Mouse (Mus musculus): ENCODE measurements around the gene Pdcd4. TPM values are rescaled to one million over a fixed set of nuclear protein-coding genes. Genes with fewer than 3 reads are reported as not detected.

Pdcd4 gene
- polyA plus RNA-seq, 1 experiment from 2014 or later: 85.6 TPM

GRCm38 (mm10) chr19:53877779-53878178 lies 14.3 kb upstream of the Pdcd4 start:
- H3K4me3 ChIP-seq (replicated peaks): no peak overlapping the region
- ATAC-seq: no peak
- WGBS: 68% methylated on average over 1 of the region's 1 CpGs
- H3K4me1 ChIP-seq (replicated peaks): peaks cover 20% of the 10 kb centered on the region
- H3K36me3 ChIP-seq: no peaks in the 10 kb centered on the region
- peaks cover 12% of the 10 kb centered on the region; the same call in 1 of the 2 replicates for H3K27me3 ChIP-seq
- H3K4me2 ChIP-seq (replicated peaks): no peak overlapping the region
- no peak overlapping the region for H3K27ac ChIP-seq
- H3K9ac ChIP-seq (replicated peaks): no peak overlapping the region
- no peaks in the 10 kb centered on the region for H3K9me3 ChIP-seq

GRCm38 (mm10) chr19:53880460-53880859 lies 11.6 kb upstream of the Pdcd4 start:
- 68% methylated on average over 1 of the region's 1 CpGs for WGBS
- Histone ChIP-seq H3K9ac (replicated peaks) (no peak overlapping the region), H3K27me3 (peaks cover 4% of the 10 kb centered on the region; the same call in 1 of the 2 replicates), H3K9me3 (no peaks in the 10 kb centered on the region), H3K27ac (no peak overlapping the region), H3K4me1 (replicated peaks) (peaks cover 12% of the 10 kb centered on the region), H3K4me2 (replicated peaks) (no peak overlapping the region), H3K4me3 (replicated peaks) (no peak overlapping the region), H3K36me3 (no peaks in the 10 kb centered on the region)
- ATAC-seq: no peak

- no peaks in the 10 kb centered on the region for H3K36me3 ChIP-seq
- H3K4me2 ChIP-seq (replicated peaks): no peak overlapping the region
- H3K9ac ChIP-seq (replicated peaks): no peak overlapping the region
- ATAC-seq: no peak
- 69% methylated on average over 5 of the region's 5 CpGs for WGBS
- no peak overlapping the region for H3K4me3 ChIP-seq (replicated peaks)
- peaks cover 4% of the 10 kb centered on the region; the same call in 1 of the 2 replicates for H3K27me3 ChIP-seq
- H3K9me3 ChIP-seq: no peaks in the 10 kb centered on the region
- H3K27ac ChIP-seq: 0 out of 2 replicates have a peak overlapping the region, but pooled peaks have one; percentile 26
- peaks cover 10% of the 10 kb centered on the region for H3K4me1 ChIP-seq (replicated peaks)
Observed at GRCm38 (mm10) chr19:53881786-53882185, 10.2 kb upstream of the Pdcd4 start.

GRCm38 (mm10) chr19:53885450-53885849 lies 6.6 kb upstream of the Pdcd4 start:
- Histone ChIP-seq H3K9ac (replicated peaks) (no peak overlapping the region), H3K9me3 (no peaks in the 10 kb centered on the region), H3K4me3 (replicated peaks) (no peak overlapping the region), H3K36me3 (no peaks in the 10 kb centered on the region), H3K4me2 (replicated peaks) (no peak overlapping the region), H3K4me1 (replicated peaks) (peaks cover 10% of the 10 kb centered on the region), H3K27ac (no peak overlapping the region), H3K27me3 (no peaks in the 10 kb centered on the region; the same call in 1 of the 2 replicates)
- ATAC-seq: 0 out of 2 replicates have a peak, but pooled peaks have one; percentile 20
- 4% methylated on average over 10 of the region's 10 CpGs for WGBS

GRCm38 (mm10) chr19:53886576-53887370 lies 5.3 kb upstream of the Pdcd4 start:
- 92% methylated on average over 10 of the region's 10 CpGs for WGBS
- Histone ChIP-seq H3K27me3 (no peaks in the 10 kb centered on the region; the same call in 1 of the 2 replicates), H3K36me3 (no peaks in the 10 kb centered on the region), H3K27ac (no peak overlapping the region), H3K4me3 (replicated peaks) (no peak overlapping the region), H3K9ac (replicated peaks) (no peak overlapping the region), H3K4me1 (replicated peaks) (peaks cover 14% of the 10 kb centered on the region), H3K4me2 (replicated peaks) (no peak overlapping the region), H3K9me3 (no peaks in the 10 kb centered on the region)
- ATAC-seq: no peak

- no peak overlapping the region for H3K9ac ChIP-seq (replicated peaks)
- H3K4me3 ChIP-seq (replicated peaks): no peak overlapping the region
- H3K9me3 ChIP-seq: no peaks in the 10 kb centered on the region
- no peak overlapping the region for H3K27ac ChIP-seq
- peaks cover 9% of the 10 kb centered on the region for H3K4me1 ChIP-seq (replicated peaks)
- H3K36me3 ChIP-seq: no peaks in the 10 kb centered on the region
- no peaks in the 10 kb centered on the region; the same call in 1 of the 2 replicates for H3K27me3 ChIP-seq
- no peak overlapping the region for H3K4me2 ChIP-seq (replicated peaks)
- 90% methylated on average over 3 of the region's 3 CpGs for WGBS
- no peak for ATAC-seq
Observed at GRCm38 (mm10) chr19:53887822-53888221, 4.2 kb upstream of the Pdcd4 start.

- Histone ChIP-seq H3K27me3 (no peaks in the 10 kb centered on the region; the same call in 1 of the 2 replicates), H3K4me3 (replicated peaks) (no peak overlapping the region), H3K4me2 (replicated peaks) (no peak overlapping the region), H3K27ac (no peak overlapping the region), H3K4me1 (replicated peaks) (peaks cover 9% of the 10 kb centered on the region), H3K9me3 (no peaks in the 10 kb centered on the region), H3K36me3 (no peaks in the 10 kb centered on the region), H3K9ac (replicated peaks) (no peak overlapping the region)
- WGBS: 87% methylated on average over 9 of the region's 9 CpGs
- ATAC-seq: no peak
Observed at GRCm38 (mm10) chr19:53888331-53888730, 3.7 kb upstream of the Pdcd4 start.

GRCm38 (mm10) chr19:53889555-53889954 lies 2.5 kb upstream of the Pdcd4 start:
- H3K4me3 ChIP-seq (replicated peaks): no peak overlapping the region
- H3K27me3 ChIP-seq: no peaks in the 10 kb centered on the region; the same call in 1 of the 2 replicates
- H3K9me3 ChIP-seq: no peaks in the 10 kb centered on the region
- H3K9ac ChIP-seq (replicated peaks): no peak overlapping the region
- no peak overlapping the region for H3K4me2 ChIP-seq (replicated peaks)
- peaks cover 9% of the 10 kb centered on the region for H3K4me1 ChIP-seq (replicated peaks)
- no peaks in the 10 kb centered on the region for H3K36me3 ChIP-seq
- H3K27ac ChIP-seq: no peak overlapping the region
- ATAC-seq: no peak
- WGBS: 83% methylated on average over 5 of the region's 5 CpGs

- Histone ChIP-seq H3K9ac (replicated peaks) (no peak overlapping the region), H3K27me3 (no peaks in the 10 kb centered on the region; the same call in 1 of the 2 replicates), H3K4me2 (replicated peaks) (no peak overlapping the region), H3K27ac (no peak overlapping the region), H3K4me1 (replicated peaks) (peaks cover 8% of the 10 kb centered on the region), H3K36me3 (no peaks in the 10 kb centered on the region), H3K4me3 (replicated peaks) (no peak overlapping the region), H3K9me3 (no peaks in the 10 kb centered on the region)
- no peak for ATAC-seq
- 55% methylated on average over 5 of the region's 5 CpGs for whole genome bisulfite sequencing
Observed at GRCm38 (mm10) chr19:53890274-53890673, 1.8 kb upstream of the Pdcd4 start.

- Histone ChIP-seq H3K9me3 (no peaks in the 10 kb centered on the region), H3K4me3 (replicated peaks) (no peak overlapping the region), H3K4me2 (replicated peaks) (no peak overlapping the region), H3K4me1 (replicated peaks) (peaks cover 5% of the 10 kb centered on the region; the same call in 1 of the 2 replicates), H3K36me3 (no peaks in the 10 kb centered on the region), H3K27ac (no peak overlapping the region), H3K9ac (replicated peaks) (no peak overlapping the region), H3K27me3 (no peaks in the 10 kb centered on the region; the same call in 1 of the 2 replicates)
- WGBS: 63% methylated on average over 5 of the region's 5 CpGs
- no peak for ATAC-seq
Observed at GRCm38 (mm10) chr19:53890781-53891251, 1.2 kb upstream of the Pdcd4 start.

- Histone ChIP-seq H3K9ac (replicated peaks) (no peak overlapping the region), H3K36me3 (no peaks in the 10 kb centered on the region), H3K4me3 (replicated peaks) (no peak overlapping the region), H3K9me3 (no peaks in the 10 kb centered on the region), H3K4me1 (replicated peaks) (0 out of 2 replicates have a peak, but pooled peaks cover 5% of the 10 kb centered on the region), H3K4me2 (replicated peaks) (no peak overlapping the region), H3K27ac (no peak overlapping the region), H3K27me3 (no peaks in the 10 kb centered on the region; the same call in 1 of the 2 replicates)
- WGBS: 93% methylated on average over 2 of the region's 2 CpGs
- no peak for ATAC-seq
Observed at GRCm38 (mm10) chr19:53891569-53891968, 462 bp upstream of the Pdcd4 start.

- Histone ChIP-seq H3K9me3 (no peaks in the 10 kb centered on the region), H3K4me3 (replicated peaks) (no peak overlapping the region), H3K27me3 (no peaks in the 10 kb centered on the region), H3K36me3 (no peaks in the 10 kb centered on the region), H3K9ac (replicated peaks) (no peak overlapping the region), H3K4me2 (replicated peaks) (no peak overlapping the region), H3K4me1 (replicated peaks) (0 out of 2 replicates have a peak, but pooled peaks cover 5% of the 10 kb centered on the region), H3K27ac (no peak overlapping the region)
- WGBS: 78% methylated on average over 9 of the region's 9 CpGs
- no peak for ATAC-seq
Observed at GRCm38 (mm10) chr19:53892838-53893359, 868 bp downstream of the Pdcd4 start.

Measured in midbrain, embryonic 13.5 days (tissue).